Mouse (Mus musculus): ENCODE data around the gene Spg7.

DNA sequence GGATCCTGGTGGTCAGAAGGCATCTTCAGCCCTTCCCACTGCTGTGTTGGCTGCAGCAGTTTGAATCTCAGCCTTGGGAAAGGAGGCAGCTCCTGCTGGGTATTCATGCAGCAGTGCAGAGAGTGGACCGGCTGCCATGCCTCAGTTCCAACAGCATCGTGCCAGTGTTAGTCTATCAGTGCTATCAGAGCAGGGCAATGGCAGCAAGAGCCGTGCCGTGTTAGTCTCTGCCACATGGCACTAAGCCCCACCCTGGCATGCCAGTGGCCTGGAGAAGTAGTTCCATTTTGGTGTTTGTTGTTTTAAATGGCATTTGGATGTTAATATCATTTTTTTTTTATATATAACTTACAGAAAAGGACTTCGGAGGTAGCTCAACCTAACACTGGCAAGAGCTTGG lies 46.2 kb downstream of the Spg7 start:
- no peak for TF ChIP-seq CTCF (IDR thresholded peaks at IDR 0.05; ENCODE audit: low read depth, low read length)
- no peak for TF ChIP-seq POLR2A (IDR thresholded peaks at IDR 0.05; ENCODE audit: insufficient read depth, low read length)
- TF ChIP-seq EP300 (IDR thresholded peaks at IDR 0.05; ENCODE audit: insufficient read depth, low read depth, low read length), result no peak

Measured in ES-Bruce4 (cell line).